Mouse (Mus musculus) testis, adult 2 months (tissue): ENCODE results near the gene Fgf22.

Source experiments
- CTCF ChIP-seq: fragments of 200-500 bp; IDR thresholded peaks from 2 replicates; pipeline ENCODE4 v1.5.1; 2012; ENCODE audit warnings: low read depth, mild to moderate bottlenecking, inconsistent platforms, low read length, moderate library complexity; ENCODE audit not compliant: control insufficient read depth, insufficient read depth, insufficient replicate concordance
- POLR2A ChIP-seq: fragments of 200-500 bp; IDR thresholded peaks from 2 replicates; pipeline ENCODE4 v1.6.1; 2012; ENCODE audit warnings: low read depth, mild to moderate bottlenecking, inconsistent platforms, low read length, moderate library complexity; ENCODE audit not compliant: control insufficient read depth

- no peak for TF ChIP-seq POLR2A
- TF ChIP-seq CTCF = no peak
These were observed 31.2 kb upstream of the Fgf22 start for GRCm38 (mm10) chr10:79723692-79724091.
